Mouse (Mus musculus): ENCODE measurements at regions not wholly inside any gene's neighbourhood (a gene's known extent, or its start where the extent isn't known, plus 50 kb on each side); places are given as distances from the start of the nearest gene placed in this dataset.
"Not testable (repeated sequence)": the region's sequence is repeated elsewhere in the genome, so short reads cannot be mapped to it uniquely, and the experiment has no call there.

DNA sequence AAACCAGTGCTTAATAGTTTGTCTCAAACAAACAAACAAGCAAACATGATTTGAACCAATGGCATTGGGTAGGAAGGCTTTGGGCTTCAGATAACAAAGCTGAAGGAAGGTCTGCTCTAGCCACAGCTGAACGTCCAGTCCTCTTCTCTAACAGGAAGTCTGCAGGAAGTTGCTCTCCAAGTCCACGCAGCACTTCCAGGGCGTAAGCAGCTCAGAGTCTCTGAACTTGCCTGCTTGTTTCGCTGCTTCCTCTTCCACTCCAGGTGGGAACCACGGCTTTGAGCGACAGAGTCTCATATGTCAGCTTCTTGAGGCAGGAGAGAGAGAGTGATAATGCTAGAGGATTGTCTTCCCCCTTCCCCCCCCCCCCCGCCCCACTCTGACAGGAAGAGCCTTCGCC, 123.6 kb downstream of the Tnfrsf21 start:
- DNase-seq (ENCODE audit: low read depth) = peak; percentile 9

DNA sequence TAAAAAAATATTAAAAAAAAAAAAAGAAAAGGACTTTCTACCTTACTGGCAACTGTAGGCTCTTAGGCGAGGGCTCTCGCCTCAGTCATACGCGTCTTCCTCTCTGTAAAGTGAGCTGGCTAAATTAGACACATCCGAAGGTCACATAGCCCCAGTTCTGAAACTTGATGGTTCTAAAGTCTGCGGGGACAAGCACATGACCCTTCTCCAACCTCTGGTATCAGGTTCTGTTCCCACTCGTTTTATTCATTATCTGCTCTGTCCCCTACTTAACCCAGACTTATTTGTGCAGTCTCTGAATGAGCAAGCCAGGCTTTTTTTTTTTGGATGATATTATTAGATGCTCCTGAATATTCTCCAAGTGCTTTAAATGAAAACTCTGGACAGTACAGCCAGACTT, 125.4 kb downstream of the Tnfrsf21 start:
- DNase-seq (ENCODE audit: low read depth) = no peak

DNA sequence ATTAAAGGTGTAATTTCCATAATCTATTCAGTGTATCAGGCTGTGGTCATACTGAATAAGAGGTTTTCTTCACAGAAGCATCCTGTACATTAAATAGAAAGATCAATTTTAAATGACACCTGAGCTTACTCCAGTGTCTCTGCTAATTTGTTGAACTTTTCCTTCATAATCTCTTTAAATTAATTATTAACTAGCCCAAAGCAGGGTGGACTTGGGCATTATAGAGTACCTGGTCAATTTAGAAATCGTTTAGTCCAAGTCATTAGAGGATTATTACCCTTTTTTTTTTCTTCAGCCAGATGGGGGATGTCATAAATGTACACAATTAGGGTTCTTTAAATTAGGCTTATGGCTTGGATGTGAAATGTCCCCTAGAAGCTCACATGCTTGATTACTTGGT, 124.4 kb upstream of the Adgrf1 start:
- DNase-seq (ENCODE audit: low read depth) = no peak

DNA sequence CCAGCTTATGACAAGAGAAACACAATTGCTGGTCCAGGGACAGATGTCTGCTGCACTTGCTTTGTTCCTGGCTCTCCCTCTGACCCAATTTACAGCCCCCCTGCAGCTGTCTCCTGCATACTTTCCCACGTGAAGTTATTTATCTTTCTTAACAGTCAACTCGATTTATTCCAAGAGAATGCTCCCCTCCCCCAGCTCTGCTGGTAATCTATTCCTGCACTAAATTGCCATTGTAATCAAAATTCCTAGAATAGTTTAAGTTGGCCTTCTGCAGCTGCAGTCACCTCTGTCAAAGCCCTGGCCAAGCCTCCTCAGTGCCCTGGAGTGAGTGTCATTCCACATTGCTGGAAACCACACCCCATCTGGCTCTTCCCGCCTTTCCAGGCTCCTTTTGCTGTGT, 122.2 kb upstream of the Adgrf1 start:
- DNase-seq (ENCODE audit: low read depth) = no peak

DNA sequence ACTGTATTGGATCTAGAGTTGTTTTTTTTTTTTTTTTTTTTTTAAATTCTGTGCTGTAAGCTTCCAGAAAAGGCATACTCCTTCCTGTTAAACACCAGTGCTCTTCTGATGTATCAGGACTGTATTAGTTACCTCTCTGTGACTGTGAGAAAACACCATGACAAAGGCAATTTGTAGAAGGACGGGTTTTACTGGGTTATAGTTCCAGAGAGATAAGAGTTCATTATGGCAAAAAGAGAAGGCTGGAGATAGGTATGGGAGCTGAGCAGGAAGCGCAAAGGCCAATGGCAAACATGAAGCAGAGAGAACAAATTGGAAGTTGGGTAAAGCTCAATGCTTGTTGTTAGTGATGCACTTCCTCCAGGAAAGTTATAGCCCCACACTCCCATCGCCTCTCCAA, 117.5 kb upstream of the Adgrf1 start:
- no peak for DNase-seq (ENCODE audit: low read depth)

DNA sequence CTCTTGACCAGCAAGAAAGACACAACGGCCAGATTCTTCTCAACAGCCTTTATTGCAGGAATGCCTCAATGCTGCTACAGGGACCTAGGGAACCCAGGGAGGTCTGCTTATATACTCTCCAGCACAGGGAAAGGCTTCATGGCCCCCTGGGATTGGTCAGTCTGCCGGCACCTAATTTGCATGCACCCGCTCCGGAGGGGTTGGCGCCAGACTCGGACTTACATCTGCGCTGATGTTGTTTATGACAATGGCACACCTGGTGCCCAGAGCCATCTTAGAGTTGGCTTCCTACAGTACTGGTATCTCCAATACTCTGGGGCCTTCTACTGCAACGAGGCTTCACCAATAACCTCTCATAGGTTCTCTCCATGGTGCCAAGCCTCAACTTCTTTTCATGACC, 114.9 kb upstream of the Adgrf1 start:
- DNase-seq (ENCODE audit: low read depth) = not testable (repeated sequence)

DNA sequence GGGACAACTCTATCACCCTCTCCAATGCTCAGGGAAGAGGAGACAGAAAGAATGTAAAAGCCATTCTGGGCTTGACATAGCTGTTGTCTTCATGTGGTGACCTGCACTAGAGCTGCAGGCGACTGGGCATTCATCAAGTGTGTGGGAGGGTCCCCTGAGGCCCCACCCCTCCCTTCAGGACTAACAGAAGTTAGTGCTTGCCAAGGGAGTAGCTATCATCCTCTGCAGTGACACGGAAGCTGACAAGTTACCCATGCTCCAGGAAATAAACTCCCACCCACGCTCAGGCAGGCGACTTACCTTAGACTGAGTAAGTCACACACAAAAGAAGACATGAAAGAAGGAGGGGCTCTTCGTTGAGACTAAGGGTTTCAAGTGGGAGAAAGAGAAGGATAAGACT, 114.0 kb upstream of the Adgrf1 start:
- DNase-seq (ENCODE audit: low read depth) = no peak

DNA sequence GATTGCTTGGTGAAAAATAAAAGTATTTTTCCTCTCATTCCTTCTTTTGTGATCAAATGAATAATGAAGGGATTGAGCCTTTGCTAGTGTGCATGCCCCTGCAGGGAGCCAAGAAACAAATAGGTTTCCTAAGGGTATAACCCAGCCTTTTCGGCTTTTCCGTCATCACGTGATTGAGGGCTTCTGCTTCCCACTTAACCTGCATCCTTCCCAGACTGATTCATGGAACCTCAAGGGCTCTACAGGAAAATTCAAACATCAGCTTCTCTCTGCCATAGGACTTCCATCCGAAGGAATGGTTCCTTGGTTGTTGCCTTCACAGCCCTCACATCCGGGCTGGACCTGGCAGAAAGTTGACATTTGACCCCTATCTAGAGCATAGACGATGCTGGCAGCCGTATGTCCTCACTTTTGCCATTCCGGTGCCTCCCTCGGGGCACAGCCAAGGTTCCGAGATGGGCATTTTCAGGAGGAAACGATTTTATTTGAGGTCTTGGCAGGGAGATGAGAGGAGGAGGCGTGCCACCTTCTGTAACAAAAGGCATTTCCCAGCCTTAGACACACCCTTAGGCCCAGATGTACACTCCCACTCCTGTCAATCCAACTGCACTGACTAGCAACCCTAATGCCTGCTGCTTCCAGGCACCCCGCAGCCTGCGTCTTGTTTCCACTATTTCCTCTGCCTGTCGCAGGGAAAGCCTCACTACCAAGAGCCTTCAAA, 112.2 kb upstream of the Adgrf1 start:
- DNase-seq (ENCODE audit: low read depth) = no peak

DNA sequence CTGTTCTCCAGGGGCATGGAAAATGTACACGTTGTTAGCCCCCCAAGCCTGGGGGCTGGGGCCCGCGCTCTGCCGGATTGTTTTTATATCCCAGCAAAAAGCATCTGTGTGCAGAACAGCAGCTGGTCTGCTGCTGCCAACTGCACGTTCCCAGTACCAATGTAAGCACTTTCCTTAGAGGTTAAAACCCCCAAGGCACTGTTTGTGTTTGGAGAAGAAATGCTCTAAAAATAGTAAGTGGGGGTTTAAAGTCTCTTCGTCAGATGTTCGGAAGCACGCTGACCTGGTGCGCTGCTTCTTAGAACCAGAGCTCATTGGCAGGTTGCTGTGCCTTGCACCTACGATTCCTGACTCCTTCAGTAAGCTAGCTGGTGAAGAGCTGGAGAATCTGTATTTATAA, 111.4 kb upstream of the Adgrf1 start:
- DNase-seq (ENCODE audit: low read depth) = no peak

DNA sequence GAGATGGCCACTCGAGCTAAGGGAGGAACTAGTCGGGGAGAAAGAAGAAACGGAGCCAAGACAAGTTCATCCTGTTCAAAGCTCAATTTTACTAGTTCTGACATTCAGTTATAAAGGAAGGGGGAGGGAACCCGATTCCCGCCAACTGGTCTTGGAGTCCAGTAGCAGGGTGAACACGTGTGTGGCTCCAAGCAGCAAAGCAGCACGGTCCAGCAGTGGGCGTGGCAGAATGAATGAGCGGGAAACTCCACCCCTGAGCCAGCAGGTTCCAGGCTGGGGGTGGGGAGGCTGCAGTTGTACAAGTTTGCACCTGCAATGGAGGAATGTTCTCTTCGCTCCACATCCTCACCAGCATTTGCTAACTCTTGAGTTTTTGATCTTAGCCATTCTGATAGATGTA, 108.8 kb upstream of the Adgrf1 start:
- not testable (repeated sequence) for DNase-seq (ENCODE audit: low read depth)

DNA sequence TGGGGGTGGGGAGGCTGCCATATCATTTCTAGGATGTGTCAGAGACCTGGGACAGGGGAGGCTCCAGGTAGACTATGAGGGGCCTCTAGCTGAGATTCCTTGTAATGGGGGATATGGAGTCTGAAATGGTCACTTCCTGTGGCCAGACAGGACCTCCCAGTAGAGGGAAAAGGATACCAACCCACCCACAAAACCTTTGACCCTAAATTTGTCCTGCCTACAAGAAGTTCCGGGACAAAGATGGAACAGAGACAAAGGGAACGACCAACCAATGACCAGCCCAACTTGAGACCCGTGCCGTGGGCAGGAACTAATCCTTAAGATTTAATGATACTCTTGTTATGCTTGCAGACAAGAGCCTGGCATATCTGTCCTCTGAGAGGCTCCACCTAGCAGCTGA, 107.0 kb upstream of the Adgrf1 start:
- no peak for DNase-seq (ENCODE audit: low read depth)

DNA sequence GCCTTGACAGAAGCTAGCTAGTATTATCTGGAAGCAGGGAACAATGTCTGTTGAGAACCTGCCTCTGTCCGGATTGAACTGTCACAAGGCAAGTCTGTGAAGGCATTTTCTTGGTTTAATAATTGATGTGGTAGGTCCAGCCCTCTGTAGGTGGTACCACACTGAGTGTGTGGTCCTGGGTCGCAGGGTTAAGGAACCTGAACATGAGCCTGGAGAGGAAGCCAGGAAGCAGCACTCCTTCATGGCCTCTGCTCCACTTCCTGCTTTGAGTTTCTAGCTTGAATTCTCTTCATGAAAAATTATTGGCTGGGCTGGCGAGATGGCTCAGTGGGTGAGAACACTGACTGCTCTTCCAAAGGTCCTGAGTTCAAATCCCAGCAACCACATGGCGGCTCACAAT, 104.0 kb upstream of the Adgrf1 start:
- no peak for DNase-seq (ENCODE audit: low read depth)

DNA sequence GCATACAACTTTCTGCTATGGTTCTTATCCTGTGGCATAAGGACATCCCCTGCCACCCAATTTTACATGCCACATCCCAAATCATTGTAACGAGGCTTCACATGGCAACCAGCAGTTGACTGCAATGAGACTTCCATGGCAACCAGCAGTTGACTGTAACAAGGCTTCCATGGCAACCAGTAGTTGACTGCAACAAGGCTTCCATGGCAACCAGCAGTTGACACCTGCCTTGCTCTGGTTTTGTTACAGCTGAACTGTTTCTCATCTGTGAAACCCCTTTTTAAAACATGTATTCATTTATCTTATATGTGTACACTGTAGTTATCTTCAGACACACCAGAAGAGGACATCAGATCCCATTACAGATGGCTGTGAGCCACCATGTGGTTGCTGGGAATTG, 100.7 kb upstream of the Adgrf1 start:
- DNase-seq (ENCODE audit: low read depth) = no peak

DNA sequence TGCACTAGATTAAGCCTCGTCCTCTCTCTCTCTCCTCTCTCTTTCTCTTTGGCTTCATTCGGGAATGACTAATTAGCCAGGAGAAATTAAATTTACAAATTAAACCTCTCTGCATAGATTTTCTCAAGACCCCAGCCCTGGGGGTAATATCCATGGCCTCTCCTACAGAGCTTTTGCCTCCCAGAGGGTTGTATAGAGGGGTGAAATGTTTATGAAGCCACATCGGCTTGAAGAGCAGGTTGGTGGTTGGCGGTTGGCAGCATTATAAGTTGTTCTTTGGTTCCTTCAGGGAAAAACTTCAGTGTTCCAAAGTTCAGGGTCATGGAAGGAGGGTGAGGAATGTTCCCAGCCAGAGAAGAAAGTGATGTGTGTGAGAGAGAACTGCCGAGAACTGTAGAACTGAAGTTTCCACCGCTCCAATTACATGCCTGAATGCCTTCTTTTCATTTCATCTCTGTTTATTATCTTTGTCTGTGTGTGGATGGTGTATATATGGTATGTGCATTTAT, 97.4 kb upstream of the Adgrf1 start:
- DNase-seq (ENCODE audit: low read depth) = no peak

DNA sequence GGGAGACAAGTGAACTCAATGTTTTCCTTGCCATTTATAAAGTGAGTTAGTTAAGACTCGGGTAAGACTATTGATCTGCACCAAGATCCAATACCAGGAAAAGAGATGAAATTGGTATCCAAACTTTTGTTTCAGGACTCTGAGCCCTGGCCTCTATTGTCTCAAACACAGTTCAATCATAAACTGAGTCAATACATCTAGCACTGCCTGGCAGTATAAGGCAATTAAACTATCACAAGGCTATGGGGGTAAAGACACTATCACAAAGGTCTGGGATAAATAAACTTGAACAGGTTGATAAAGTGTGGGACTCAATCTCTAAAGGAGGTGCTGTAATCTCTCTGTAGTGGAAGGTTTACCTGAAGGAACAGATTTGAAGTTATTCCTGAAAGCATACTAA, 95.3 kb upstream of the Adgrf1 start:
- no peak for DNase-seq (ENCODE audit: low read depth)

DNA sequence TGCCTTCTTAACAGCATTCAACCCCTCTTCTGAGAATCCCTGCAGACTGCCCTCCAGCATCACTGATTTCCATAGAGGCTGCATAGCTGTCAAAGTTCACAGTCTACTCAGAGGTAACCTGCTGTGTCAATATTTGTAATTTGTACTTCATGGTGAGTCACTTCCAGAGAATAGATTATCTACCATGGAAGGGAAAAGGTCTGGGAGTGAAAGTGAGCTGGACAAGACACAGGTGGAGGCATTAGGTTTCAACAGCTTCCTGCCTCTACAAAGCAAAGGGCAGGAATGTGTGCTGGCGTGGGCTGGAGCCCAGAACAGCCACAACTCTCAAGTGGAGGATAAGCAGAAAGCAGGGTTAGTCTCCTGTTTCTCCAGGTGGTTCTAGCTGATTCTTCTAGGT, 92.9 kb upstream of the Adgrf1 start:
- no peak for DNase-seq (ENCODE audit: low read depth)

DNA sequence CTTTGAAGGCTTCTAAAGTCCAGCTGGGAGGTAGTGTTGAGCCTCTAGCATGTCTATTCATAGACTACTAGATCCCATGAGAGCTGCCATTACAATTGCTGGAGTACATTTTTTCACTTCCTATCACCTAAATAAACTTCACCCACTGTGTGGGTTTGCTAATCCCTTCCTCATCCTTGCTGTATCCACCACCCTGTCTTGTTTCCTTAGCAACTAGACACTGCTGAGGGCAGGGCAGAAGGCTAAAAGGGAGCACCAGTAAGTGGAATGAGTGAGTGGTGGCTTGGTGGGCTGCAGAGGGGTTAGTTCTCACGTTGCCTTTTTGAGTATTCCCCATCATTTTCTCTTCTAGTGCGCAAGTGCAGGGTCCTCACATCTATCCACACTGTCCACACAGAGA, 80.1 kb upstream of the Adgrf1 start:
- DNase-seq (ENCODE audit: low read depth) = no peak

DNA sequence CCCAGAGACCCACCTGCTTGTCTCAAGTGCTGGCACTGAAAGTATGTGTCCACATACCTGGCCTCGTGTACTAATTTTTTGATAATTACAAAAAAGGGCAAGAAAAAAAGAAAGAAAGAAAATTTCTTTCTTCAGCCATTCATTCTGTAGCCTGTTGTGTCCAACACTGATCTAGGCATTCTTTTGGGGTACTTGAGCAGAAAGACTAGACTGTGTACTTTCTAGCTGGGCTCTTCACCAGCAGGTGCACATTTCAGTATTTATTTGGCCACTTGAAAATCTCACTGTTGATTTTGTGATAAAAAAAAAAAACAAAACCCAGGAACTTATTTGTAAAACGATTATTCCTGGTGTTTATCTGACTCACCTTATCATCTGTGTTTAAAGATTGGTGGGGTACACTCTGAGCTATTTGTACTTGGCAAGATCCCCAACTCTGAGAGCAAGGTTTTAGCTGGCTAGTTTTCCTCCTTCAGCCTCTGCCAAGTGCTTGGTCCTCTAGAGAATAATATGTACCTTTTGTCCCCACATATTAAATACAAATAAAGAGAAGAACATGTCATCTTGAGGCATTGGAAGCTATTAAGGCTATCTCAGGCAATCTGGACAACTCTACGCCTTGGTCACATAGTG, 79.2 kb upstream of the Adgrf1 start:
- no peak for DNase-seq (ENCODE audit: low read depth)

DNA sequence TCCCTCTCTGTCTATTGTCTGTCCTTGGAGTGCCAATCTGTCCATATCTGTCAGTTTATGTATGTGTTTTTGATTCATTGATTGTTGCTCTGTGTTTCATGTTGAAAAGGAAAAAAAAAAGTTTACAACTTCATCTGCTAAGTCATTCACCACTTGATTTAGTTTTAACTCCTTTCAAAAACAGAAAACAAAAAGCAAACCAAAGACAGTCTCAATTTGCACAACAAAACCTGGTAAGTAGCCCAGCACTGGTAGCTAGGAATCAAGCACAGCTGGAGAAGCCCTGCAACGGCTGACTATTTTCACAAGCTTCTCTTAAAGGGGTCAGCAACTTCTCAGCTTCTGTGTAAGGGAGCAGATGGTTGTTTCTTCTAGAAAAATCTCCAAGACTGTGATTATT, 72.9 kb upstream of the Adgrf1 start:
- no peak for DNase-seq (ENCODE audit: low read depth)

DNA sequence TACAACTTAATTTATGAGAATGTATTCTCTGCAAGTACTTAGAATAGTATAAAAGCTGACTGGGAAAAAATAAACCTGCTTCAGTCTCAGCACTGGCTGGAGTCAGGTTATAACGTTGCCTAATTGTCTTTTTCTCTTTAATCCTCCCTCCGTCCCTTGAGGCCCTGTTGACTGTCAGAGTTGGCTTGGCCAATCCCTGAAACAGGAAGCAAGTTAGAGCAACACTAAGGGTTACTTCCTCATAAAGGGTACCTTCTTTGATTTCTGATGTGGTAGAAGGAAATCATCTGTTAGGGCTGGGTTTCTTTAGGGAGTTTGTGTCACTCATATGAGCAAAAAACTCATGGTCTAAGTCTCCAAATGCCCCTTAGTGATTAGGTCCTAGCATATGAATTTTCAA, 69.3 kb upstream of the Adgrf1 start:
- peak; percentile 33 for DNase-seq (ENCODE audit: low read depth)

DNA sequence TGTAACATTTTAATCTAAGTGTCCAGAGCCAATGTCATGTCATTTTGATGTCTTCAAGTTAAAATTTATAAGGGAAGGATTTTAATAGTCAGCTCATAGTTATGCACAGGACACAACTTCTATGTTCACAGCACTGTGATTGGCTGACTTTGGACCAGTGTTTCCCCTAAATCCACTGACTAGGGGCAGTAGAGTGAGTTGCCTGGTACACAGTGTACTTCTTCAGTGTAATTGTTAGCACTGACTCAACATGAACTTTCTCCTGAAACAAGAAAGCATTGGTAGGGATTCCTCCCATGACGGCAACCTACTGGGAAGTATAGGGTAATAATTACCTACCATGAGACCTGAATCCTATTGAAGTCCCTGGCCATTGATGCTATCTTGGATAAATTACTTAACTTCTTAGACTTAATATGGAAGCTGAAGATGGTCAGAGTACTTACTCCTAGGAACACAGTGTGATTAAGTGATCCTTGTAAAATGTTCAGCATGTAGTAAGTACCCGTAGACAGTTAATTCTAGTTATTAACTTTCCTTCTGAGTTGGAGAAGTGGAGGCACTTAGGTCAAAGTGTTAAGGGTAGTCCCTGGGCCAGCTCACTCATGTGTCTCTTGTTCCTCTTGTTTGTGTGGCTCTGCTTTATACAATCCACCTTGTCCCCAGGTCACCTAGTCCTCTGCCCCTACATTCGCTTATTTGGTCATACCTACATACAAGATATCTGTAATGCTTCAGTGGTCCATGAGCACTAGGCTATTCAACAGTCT, 63.2 kb upstream of the Adgrf1 start:
- DNase-seq (ENCODE audit: low read depth) = no peak

DNA sequence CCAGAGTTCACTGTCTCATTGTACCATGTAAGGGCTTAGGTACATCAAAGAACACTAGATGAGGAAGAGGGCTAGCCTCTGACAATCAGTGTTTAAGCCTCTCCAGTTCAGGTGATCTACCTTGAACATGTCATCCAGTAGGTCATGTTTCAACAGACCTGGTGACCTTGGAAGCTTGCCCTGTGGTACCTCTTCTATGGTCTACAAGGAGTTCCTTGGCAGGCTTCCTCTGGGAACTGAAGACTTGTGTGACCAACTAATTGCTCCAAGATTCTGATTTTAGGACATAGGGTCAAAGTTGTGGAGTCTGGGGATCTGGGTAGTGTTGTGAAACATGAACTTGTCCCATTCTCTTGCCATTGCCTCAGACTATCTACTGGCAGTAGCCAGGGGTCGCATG, 60.4 kb upstream of the Adgrf1 start:
- no peak for DNase-seq (ENCODE audit: low read depth)

DNA sequence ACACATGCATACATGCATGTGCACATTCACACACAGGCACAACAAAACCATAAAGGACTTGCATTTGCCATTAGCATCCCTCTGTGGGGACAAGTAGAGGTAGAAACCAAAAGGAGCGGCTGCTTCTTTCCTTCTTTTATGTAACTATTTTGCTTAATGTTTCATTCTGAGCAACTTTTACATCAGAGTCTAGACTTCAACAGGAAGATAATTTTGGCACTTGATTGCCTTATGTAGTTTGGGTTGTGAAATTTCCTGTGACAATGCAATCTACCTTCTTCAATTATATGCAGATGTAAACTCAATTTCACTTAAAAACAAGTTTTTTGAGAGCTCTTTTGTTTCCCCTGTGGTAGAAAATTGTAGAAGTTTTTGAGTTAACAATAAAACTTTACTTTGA, 56.1 kb upstream of the Adgrf1 start:
- DNase-seq (ENCODE audit: low read depth) = peak; percentile 39

All from 416B (cell line).